Mouse (Mus musculus): ENCODE measurements around the gene Gabpa.

GRCm38 (mm10) chr16:84881168-84881567 lies 46.4 kb downstream of the Gabpa start:
- no peak for TF ChIP-seq CTCF (IDR thresholded peaks at IDR 0.05; ENCODE audit: control insufficient read depth, insufficient read depth, insufficient read length)
- no peak for TF ChIP-seq MAX (IDR thresholded peaks at IDR 0.05)
